Mouse (Mus musculus) heart, embryonic 12.5 days (tissue): ENCODE data around the gene Kmt5b. TPM values are rescaled to one million over a fixed set of nuclear protein-coding genes. Genes with fewer than 3 reads are reported as not detected.
A peak's percentile ranks its signal among the peaks of the same experiment; 100 is the strongest.

Experiments
- ATAC-seq: fragments of 200-750 bp; cut with Nextera tagmentation; 2 replicates; pipeline ENCODE4 v1.8.0; 2017; ENCODE audit warnings: moderate TSS enrichment, moderate library complexity; ENCODE audit not compliant: insufficient number of reproducible peaks, low FRiP score
- H3K27ac ChIP-seq: fragments of 300-500 bp; sonication (generic); 2 replicates; pipeline ENCODE4 v1.5.1; 2016; ENCODE audit warnings: mild to moderate bottlenecking, moderate library complexity; ENCODE audit not compliant: poor library complexity, severe bottlenecking
- H3K27me3 ChIP-seq: fragments of 300-500 bp; sonication (generic); replicated peaks from 2 replicates; pipeline ENCODE4 v1.6.1; 2016; ENCODE audit warnings: mild to moderate bottlenecking, moderate library complexity
- H3K36me3 ChIP-seq: fragments of 300-500 bp; sonication (generic); 2 replicates; pipeline ENCODE4 v1.6.1; 2016; ENCODE audit warnings: mild to moderate bottlenecking, moderate library complexity
- H3K4me1 ChIP-seq: fragments of 300-500 bp; sonication (generic); replicated peaks from 2 replicates; pipeline ENCODE4 v1.6.1; 2016; ENCODE audit warnings: mild to moderate bottlenecking
- H3K4me2 ChIP-seq: fragments of 300-500 bp; sonication (generic); 2 replicates; pipeline ENCODE4 v1.6.1; 2016; ENCODE audit warnings: mild to moderate bottlenecking, moderate library complexity
- H3K4me3 ChIP-seq: fragments of 300-500 bp; sonication (generic); 2 replicates; pipeline ENCODE4 v1.5.1; 2016; ENCODE audit warnings: mild to moderate bottlenecking
- H3K9ac ChIP-seq: fragments of 300-500 bp; sonication (generic); 2 replicates; pipeline ENCODE4 v1.6.1; 2016; ENCODE audit warnings: mild to moderate bottlenecking, moderate library complexity
- H3K9me3 ChIP-seq: fragments of 300-500 bp; sonication (generic); replicated peaks from 2 replicates; pipeline ENCODE4 v1.6.1; 2016; ENCODE audit warnings: mild to moderate bottlenecking, moderate library complexity
- WGBS: fragments of 180-500 bp; shearing (Covaris S2); methylation state at CpG from one replicate; pipeline ENCODE4 v1.1.7; 2016; 5-methylcytosine and 5-hydroxymethylcytosine counted together
- polyA plus RNA-seq: library from polyadenylated mRNA; unstranded; fragments of >200 nt; fragmentation: Nextera tagmentation; extraction: Ambion mirVana; gene quantifications from 2 replicates; pipeline ENCODE4 v1.2.1, GENCODE M21; 2016

Kmt5b gene
- polyA plus RNA-seq, 1 experiment from 2014 or later: 29.3 TPM

GRCm38 (mm10) chr19:3843629-3844028 lies 76.4 kb downstream of the Kmt5b start:
- Histone ChIP-seq H3K36me3 (no peaks in the 10 kb centered on the region), H3K4me1 (peaks cover 12% of the 10 kb centered on the region; the same call in 1 of the 2 replicates), H3K27me3 (no peaks in the 10 kb centered on the region), H3K4me3 (no peak overlapping the region), H3K9me3 (no peaks in the 10 kb centered on the region), H3K4me2 (no peak overlapping the region), H3K9ac (no peak overlapping the region), H3K27ac (no peak overlapping the region)
- ATAC-seq: no peak
- WGBS: 83% methylated on average over 2 of the region's 2 CpGs

GRCm38 (mm10) chr19:3844836-3845235 lies 77.6 kb downstream of the Kmt5b start:
- ATAC-seq: no peak
- no peak overlapping the region for H3K27ac ChIP-seq
- H3K9ac ChIP-seq: no peak overlapping the region
- H3K4me2 ChIP-seq: no peak overlapping the region
- 81% methylated on average over 1 of the region's 1 CpGs for WGBS
- no peaks in the 10 kb centered on the region for H3K27me3 ChIP-seq
- peaks cover 13% of the 10 kb centered on the region; the same call in 1 of the 2 replicates for H3K4me1 ChIP-seq
- H3K9me3 ChIP-seq: no peaks in the 10 kb centered on the region
- no peak overlapping the region for H3K4me3 ChIP-seq
- no peaks in the 10 kb centered on the region for H3K36me3 ChIP-seq

GRCm38 (mm10) chr19:3845339-3845738 lies 78.1 kb downstream of the Kmt5b start:
- Histone ChIP-seq H3K9ac (no peak overlapping the region), H3K27ac (no peak overlapping the region), H3K9me3 (no peaks in the 10 kb centered on the region), H3K36me3 (no peaks in the 10 kb centered on the region), H3K4me1 (peaks cover 13% of the 10 kb centered on the region; the same call in 1 of the 2 replicates), H3K4me3 (no peak overlapping the region), H3K4me2 (no peak overlapping the region), H3K27me3 (no peaks in the 10 kb centered on the region)
- no peak for ATAC-seq
- WGBS: 86% methylated on average over 11 of the region's 11 CpGs

GRCm38 (mm10) chr19:3845803-3846406 lies 78.7 kb downstream of the Kmt5b start:
- Histone ChIP-seq H3K9ac (no peak overlapping the region), H3K9me3 (no peaks in the 10 kb centered on the region), H3K4me3 (no peak overlapping the region), H3K36me3 (no peaks in the 10 kb centered on the region), H3K4me1 (peaks cover 13% of the 10 kb centered on the region), H3K4me2 (no peak overlapping the region), H3K27me3 (no peaks in the 10 kb centered on the region), H3K27ac (no peak overlapping the region)
- WGBS: 71% methylated on average over 1 of the region's 1 CpGs
- ATAC-seq: no peak

- no peak overlapping the region for H3K27ac ChIP-seq
- no peak for ATAC-seq
- H3K27me3 ChIP-seq: no peaks in the 10 kb centered on the region
- WGBS: 76% methylated on average over 10 of the region's 10 CpGs
- H3K9ac ChIP-seq: no peak overlapping the region
- no peak overlapping the region for H3K4me2 ChIP-seq
- no peaks in the 10 kb centered on the region for H3K36me3 ChIP-seq
- no peaks in the 10 kb centered on the region for H3K9me3 ChIP-seq
- H3K4me1 ChIP-seq: peaks cover 16% of the 10 kb centered on the region
- no peak overlapping the region for H3K4me3 ChIP-seq
Observed at GRCm38 (mm10) chr19:3846676-3847604, 79.7 kb downstream of the Kmt5b start.

- Histone ChIP-seq H3K9me3 (no peaks in the 10 kb centered on the region), H3K27ac (no peak overlapping the region), H3K4me2 (no peak overlapping the region), H3K27me3 (no peaks in the 10 kb centered on the region), H3K36me3 (no peaks in the 10 kb centered on the region), H3K4me1 (peaks cover 16% of the 10 kb centered on the region), H3K9ac (no peak overlapping the region), H3K4me3 (no peak overlapping the region)
- WGBS: 82% methylated on average over 5 of the region's 5 CpGs
- ATAC-seq: no peak
Observed at GRCm38 (mm10) chr19:3847711-3848110, 80.5 kb downstream of the Kmt5b start.

GRCm38 (mm10) chr19:3848207-3848808 lies 81.1 kb downstream of the Kmt5b start:
- H3K36me3 ChIP-seq: no peaks in the 10 kb centered on the region
- no peak overlapping the region for H3K9ac ChIP-seq
- no peaks in the 10 kb centered on the region for H3K27me3 ChIP-seq
- H3K4me1 ChIP-seq: peaks cover 20% of the 10 kb centered on the region
- no peaks in the 10 kb centered on the region for H3K9me3 ChIP-seq
- no peak overlapping the region for H3K4me3 ChIP-seq
- no peak overlapping the region for H3K4me2 ChIP-seq
- ATAC-seq: no peak
- 88% methylated on average over 7 of the region's 7 CpGs for WGBS
- no peak overlapping the region for H3K27ac ChIP-seq

- no peak overlapping the region for H3K4me3 ChIP-seq
- H3K4me2 ChIP-seq: no peak overlapping the region
- H3K4me1 ChIP-seq: peaks cover 28% of the 10 kb centered on the region
- WGBS: 87% methylated on average over 2 of the region's 2 CpGs
- no peaks in the 10 kb centered on the region for H3K9me3 ChIP-seq
- H3K9ac ChIP-seq: no peak overlapping the region
- no peaks in the 10 kb centered on the region for H3K27me3 ChIP-seq
- no peaks in the 10 kb centered on the region for H3K36me3 ChIP-seq
- ATAC-seq: no peak
- no peak overlapping the region for H3K27ac ChIP-seq
Observed at GRCm38 (mm10) chr19:3849251-3849650, 82.0 kb downstream of the Kmt5b start.

- ATAC-seq: no peak
- peaks cover 33% of the 10 kb centered on the region for H3K4me1 ChIP-seq
- H3K27ac ChIP-seq: no peak overlapping the region
- WGBS: 21% methylated on average over 5 of the region's 5 CpGs
- H3K36me3 ChIP-seq: no peaks in the 10 kb centered on the region
- H3K9me3 ChIP-seq: no peaks in the 10 kb centered on the region
- no peak overlapping the region for H3K4me2 ChIP-seq
- no peak overlapping the region for H3K4me3 ChIP-seq
- H3K27me3 ChIP-seq: no peaks in the 10 kb centered on the region
- no peak overlapping the region for H3K9ac ChIP-seq
Observed at GRCm38 (mm10) chr19:3850076-3850475, 82.9 kb downstream of the Kmt5b start.

GRCm38 (mm10) chr19:3850847-3851469 lies 83.7 kb downstream of the Kmt5b start:
- peak overlapping the region; percentile 83 for H3K4me2 ChIP-seq
- peak overlapping the region; percentile 79 for H3K4me3 ChIP-seq
- H3K9me3 ChIP-seq: no peaks in the 10 kb centered on the region
- no peak for ATAC-seq
- 5% methylated on average over 19 of the region's 19 CpGs for WGBS
- peaks cover 42% of the 10 kb centered on the region for H3K4me1 ChIP-seq
- no peaks in the 10 kb centered on the region for H3K36me3 ChIP-seq
- no peaks in the 10 kb centered on the region for H3K27me3 ChIP-seq
- H3K9ac ChIP-seq: peak overlapping the region; percentile 45
- peak overlapping the region; percentile 36; the same call in 1 of the 2 replicates for H3K27ac ChIP-seq

GRCm38 (mm10) chr19:3851502-3851962 lies 84.3 kb downstream of the Kmt5b start, which contains the start of gene Chka:
Chka (plus strand) TSS chr19:3851773.
- peak within 1 kb of the TSS; percentile 98 for H3K27ac ChIP-seq
- no peaks in the 10 kb centered on the region for H3K36me3 ChIP-seq
- H3K9me3 ChIP-seq: no peaks in the 10 kb centered on the region
- H3K4me1 ChIP-seq: peaks cover 42% of the 10 kb centered on the region
- peak within 1 kb of the TSS; percentile 83 for H3K4me2 ChIP-seq
- peak; percentile 97 for ATAC-seq
- peak within 1 kb of the TSS; percentile 79 for H3K4me3 ChIP-seq
- H3K27me3 ChIP-seq: no peaks in the 10 kb centered on the region
- peak within 1 kb of the TSS; percentile 88 for H3K9ac ChIP-seq
- under 1% methylated on average over 54 of the region's 54 CpGs for whole genome bisulfite sequencing
